Mouse (Mus musculus): Measurements from ENCODE around the gene Tmc8. TPM values are rescaled to one million over a fixed set of nuclear protein-coding genes. Genes with fewer than 3 reads are reported as not detected.
"Not testable (repeated sequence)": the region's sequence is repeated elsewhere in the genome, so short reads cannot be mapped to it uniquely, and the experiment has no call there.

The Tmc8 gene
- polyA plus RNA-seq, 1 experiment from 2014 or later = 3.6 TPM

DNA sequence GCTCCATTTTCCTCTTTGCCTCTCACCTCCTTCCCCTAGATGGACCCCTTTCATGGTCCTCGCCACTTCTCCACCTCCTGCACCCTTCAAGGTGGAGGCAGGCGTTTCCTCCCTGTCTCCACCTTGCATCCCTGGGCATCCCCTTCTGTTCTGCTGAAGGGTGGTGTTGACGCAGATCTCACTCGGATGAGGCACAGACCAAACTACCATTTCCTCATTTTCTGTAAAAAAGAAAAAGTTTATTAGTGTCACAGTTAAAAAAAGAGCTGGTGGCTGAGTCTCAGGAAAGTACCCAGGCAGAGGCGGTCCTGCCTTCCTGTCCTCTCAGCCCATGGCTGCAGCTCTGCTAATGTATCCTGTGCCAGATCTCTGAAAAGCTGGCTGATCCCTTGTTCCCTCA, 17.3 kb downstream of the Tmc8 start:
- Histone ChIP-seq H3K27me3 (no peaks in the 10 kb centered on the region), H3K27ac (no peak overlapping the region), H3K9me3 (replicated peaks) (no peaks in the 10 kb centered on the region), H3K4me3 (replicated peaks) (no peak overlapping the region), H3K9ac (no peak overlapping the region), H3K4me2 (no peak overlapping the region), H3K4me1 (peaks cover 20% of the 10 kb centered on the region; the same call in 1 of the 2 replicates), H3K36me3 (no peaks in the 10 kb centered on the region)
- no peak for ATAC-seq (replicated peaks; ENCODE audit: low FRiP score)
- 69% methylated on average over 5 of the region's 5 CpGs for WGBS

DNA sequence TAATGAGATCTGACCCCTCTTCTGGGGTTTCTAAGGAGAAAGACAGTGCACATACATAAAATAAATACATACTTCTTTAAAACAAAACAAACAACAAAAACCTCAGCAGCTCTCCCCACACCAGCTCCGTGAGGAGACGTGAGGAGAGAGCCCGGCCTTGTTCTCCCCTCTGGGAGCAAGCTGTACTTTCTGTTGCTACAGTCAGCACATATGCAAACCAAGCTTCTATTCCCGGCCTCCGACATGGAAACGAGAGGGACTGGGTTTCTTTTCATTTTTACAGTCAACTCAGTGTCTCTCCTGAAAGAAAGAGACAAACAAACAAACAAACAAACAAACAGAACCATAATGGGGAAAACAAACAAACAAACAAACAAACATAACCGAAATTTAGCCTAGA, 18.2 kb downstream of the Tmc8 start:
- 81% methylated on average over 7 of the region's 7 CpGs for WGBS
- Histone ChIP-seq H3K4me1 (peaks cover 20% of the 10 kb centered on the region; the same call in 1 of the 2 replicates), H3K4me2 (no peak overlapping the region), H3K9me3 (replicated peaks) (no peaks in the 10 kb centered on the region), H3K9ac (no peak overlapping the region), H3K27me3 (no peaks in the 10 kb centered on the region), H3K4me3 (replicated peaks) (no peak overlapping the region), H3K27ac (no peak overlapping the region), H3K36me3 (no peaks in the 10 kb centered on the region)
- no peak for ATAC-seq (replicated peaks; ENCODE audit: low FRiP score)

GRCm38 (mm10) chr11:117801650-117802049, 19.8 kb downstream of the Tmc8 start:
- H3K27me3 ChIP-seq = no peaks in the 10 kb centered on the region
- H3K9me3 ChIP-seq (replicated peaks) = no peaks in the 10 kb centered on the region
- H3K27ac ChIP-seq = no peak overlapping the region
- peaks cover 20% of the 10 kb centered on the region; the same call in 1 of the 2 replicates for H3K4me1 ChIP-seq
- H3K9ac ChIP-seq = no peak overlapping the region
- H3K36me3 ChIP-seq = no peaks in the 10 kb centered on the region
- 48% methylated on average over 7 of the region's 7 CpGs for WGBS
- H3K4me3 ChIP-seq (replicated peaks) = no peak overlapping the region
- H3K4me2 ChIP-seq = no peak overlapping the region
- no peak for ATAC-seq (replicated peaks; ENCODE audit: low FRiP score)

DNA sequence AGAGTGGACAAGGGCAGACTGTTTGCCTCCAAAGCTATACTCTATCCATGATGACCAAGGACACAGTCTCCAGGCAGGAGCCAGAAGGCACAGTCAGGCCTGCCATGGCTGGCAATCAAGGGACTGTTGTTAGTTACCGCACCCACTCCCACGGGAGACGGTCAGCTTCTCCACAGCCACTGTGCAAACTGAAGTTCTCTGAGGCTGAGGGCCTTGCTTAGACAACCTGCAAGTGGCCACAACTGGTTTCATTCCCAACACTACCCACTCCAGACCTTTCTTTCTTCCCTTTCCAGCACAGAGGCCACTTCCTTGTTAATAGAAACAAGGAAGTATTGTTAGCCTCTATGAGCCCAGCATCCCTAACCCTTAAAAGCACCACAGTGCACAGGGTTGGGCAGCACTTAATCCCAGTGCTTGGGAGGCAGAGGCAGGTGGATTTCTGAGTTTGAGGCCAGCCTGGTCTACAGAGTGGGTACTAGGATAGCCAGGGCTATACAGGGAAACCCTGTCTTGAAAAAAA, 21.4 kb downstream of the Tmc8 start:
- Histone ChIP-seq H3K4me1 (peaks cover 8% of the 10 kb centered on the region; the same call in 1 of the 2 replicates), H3K4me2 (no peak overlapping the region), H3K36me3 (no peaks in the 10 kb centered on the region), H3K27me3 (no peaks in the 10 kb centered on the region), H3K4me3 (replicated peaks) (no peak overlapping the region), H3K9me3 (replicated peaks) (no peaks in the 10 kb centered on the region), H3K9ac (no peak overlapping the region), H3K27ac (no peak overlapping the region)
- ATAC-seq (replicated peaks; ENCODE audit: low FRiP score) = no peak
- WGBS = 88% methylated on average over 3 of the region's 3 CpGs

- peaks cover 23% of the 10 kb centered on the region for H3K4me1 ChIP-seq
- H3K9me3 ChIP-seq (replicated peaks) = no peaks in the 10 kb centered on the region
- no peak overlapping the region for H3K9ac ChIP-seq
- H3K36me3 ChIP-seq = no peaks in the 10 kb centered on the region
- ATAC-seq (replicated peaks; ENCODE audit: low FRiP score) = no peak
- no peaks in the 10 kb centered on the region for H3K27me3 ChIP-seq
- H3K4me3 ChIP-seq (replicated peaks) = no peak overlapping the region
- 92% methylated on average over 6 of the region's 6 CpGs for WGBS
- no peak overlapping the region for H3K27ac ChIP-seq
- H3K4me2 ChIP-seq = no peak overlapping the region
Measured at GRCm38 (mm10) chr11:117806781-117807180, 24.9 kb downstream of the Tmc8 start.

- peaks cover 25% of the 10 kb centered on the region for H3K4me1 ChIP-seq
- peak within 1 kb of the TSS; percentile 89 for H3K4me2 ChIP-seq
- no peaks in the 10 kb centered on the region for H3K9me3 ChIP-seq (replicated peaks)
- H3K27me3 ChIP-seq = no peaks in the 10 kb centered on the region
- H3K36me3 ChIP-seq = peaks cover 27% of the 10 kb centered on the region
- H3K9ac ChIP-seq = peak within 1 kb of the TSS; percentile 66
- peak within 1 kb of the TSS; percentile 78 for H3K4me3 ChIP-seq (replicated peaks)
- WGBS = under 1% methylated on average over 75 of the region's 75 CpGs
- ATAC-seq (replicated peaks; ENCODE audit: low FRiP score) = peak; percentile 76
- peak within 1 kb of the TSS; percentile 72 for H3K27ac ChIP-seq
Measured at GRCm38 (mm10) chr11:117809407-117810311, 27.8 kb downstream of the Tmc8 start, which contains the start of the genes Gm20708 and Syngr2. Gene Gm20708, plus strand, starts transcription at chr11:117809668. Gene Syngr2, plus strand, starts transcription at chr11:117809668.

DNA sequence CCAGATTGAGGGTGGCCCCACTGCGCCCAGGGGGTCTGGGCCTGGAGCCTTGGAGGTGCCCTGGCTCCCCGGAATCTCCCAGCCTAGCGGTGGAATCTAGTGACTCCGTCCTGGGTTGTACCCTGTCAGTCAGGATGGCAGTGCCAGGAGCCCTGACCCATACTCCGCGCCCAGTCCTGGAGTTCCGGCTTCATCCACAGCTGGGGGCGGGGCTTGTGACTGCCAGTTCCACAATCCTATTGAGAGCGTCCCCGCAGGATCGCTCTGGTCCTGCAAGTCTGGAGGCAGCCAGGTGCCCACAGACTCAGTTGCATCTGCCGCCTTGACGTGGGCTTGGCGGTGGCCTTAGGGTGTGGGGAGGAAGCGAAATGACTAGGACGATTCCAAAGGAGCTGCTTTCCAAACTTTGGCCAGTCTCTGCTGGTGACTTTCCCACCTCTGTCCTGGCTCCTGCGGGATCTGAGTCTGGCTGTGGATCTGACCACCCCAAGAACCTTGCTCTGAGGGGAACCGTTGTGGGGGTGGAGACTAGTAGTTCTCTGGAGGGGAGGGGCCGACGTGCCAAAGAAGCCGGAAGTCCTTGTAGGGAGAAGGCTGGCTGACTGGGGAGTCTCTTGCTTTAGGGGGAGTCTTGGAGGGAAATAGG, 28.6 kb downstream of the Tmc8 start:
- peak overlapping the region; percentile 89 for H3K4me2 ChIP-seq
- peaks cover 25% of the 10 kb centered on the region for H3K4me1 ChIP-seq
- H3K9me3 ChIP-seq (replicated peaks) = no peaks in the 10 kb centered on the region
- H3K27ac ChIP-seq = peak overlapping the region; percentile 72
- peak overlapping the region; percentile 66 for H3K9ac ChIP-seq
- WGBS = under 1% methylated on average over 21 of the region's 21 CpGs
- peaks cover 36% of the 10 kb centered on the region for H3K36me3 ChIP-seq
- peak overlapping the region; percentile 78 for H3K4me3 ChIP-seq (replicated peaks)
- ATAC-seq (replicated peaks; ENCODE audit: low FRiP score) = peak; percentile 83
- H3K27me3 ChIP-seq = no peaks in the 10 kb centered on the region

GRCm38 (mm10) chr11:117813867-117814266, 32.0 kb downstream of the Tmc8 start:
- 80% methylated on average over 5 of the region's 5 CpGs for WGBS
- Histone ChIP-seq H3K9me3 (replicated peaks) (no peaks in the 10 kb centered on the region), H3K4me3 (replicated peaks) (no peak overlapping the region), H3K4me2 (no peak overlapping the region), H3K4me1 (peaks cover 25% of the 10 kb centered on the region), H3K27me3 (no peaks in the 10 kb centered on the region), H3K9ac (no peak overlapping the region), H3K36me3 (peaks cover 67% of the 10 kb centered on the region), H3K27ac (no peak overlapping the region)
- no peak for ATAC-seq (replicated peaks; ENCODE audit: low FRiP score)

- H3K36me3 ChIP-seq = peaks cover 77% of the 10 kb centered on the region
- no peak overlapping the region for H3K27ac ChIP-seq
- WGBS = 90% methylated on average over 6 of the region's 6 CpGs
- no peaks in the 10 kb centered on the region for H3K27me3 ChIP-seq
- no peaks in the 10 kb centered on the region for H3K9me3 ChIP-seq (replicated peaks)
- H3K4me3 ChIP-seq (replicated peaks) = no peak overlapping the region
- H3K4me2 ChIP-seq = no peak overlapping the region
- ATAC-seq (replicated peaks; ENCODE audit: low FRiP score) = no peak
- H3K4me1 ChIP-seq = peaks cover 19% of the 10 kb centered on the region
- H3K9ac ChIP-seq = no peak overlapping the region
Measured at GRCm38 (mm10) chr11:117814704-117815366, 33.0 kb downstream of the Tmc8 start.

DNA sequence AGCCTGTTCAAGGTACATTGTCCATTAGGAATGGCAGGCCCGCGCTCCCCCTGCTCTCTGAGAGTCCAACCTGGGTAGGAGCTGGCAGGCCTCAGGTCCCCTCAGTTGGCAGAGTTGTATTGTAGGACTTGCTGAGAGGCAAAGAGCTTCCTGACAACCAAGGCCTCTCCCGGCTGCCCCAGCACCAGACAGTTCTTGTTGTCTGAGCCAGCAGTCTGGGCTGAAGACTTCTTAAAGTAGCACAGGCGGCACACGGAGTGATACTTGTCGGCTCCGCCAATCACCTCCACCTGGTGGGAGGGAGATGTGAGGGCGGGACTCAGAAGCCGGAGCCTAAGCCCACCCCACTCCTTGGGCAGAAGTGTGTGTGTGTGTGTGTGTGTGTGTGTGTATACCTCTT, 34.0 kb downstream of the Tmc8 start:
- WGBS = 85% methylated on average over 9 of the region's 9 CpGs
- ATAC-seq (replicated peaks; ENCODE audit: low FRiP score); H3K27me3 ChIP-seq; H3K9me3 ChIP-seq (replicated peaks); H3K4me3 ChIP-seq (replicated peaks); H3K9ac ChIP-seq; H3K27ac ChIP-seq; H3K4me2 ChIP-seq; H3K4me1 ChIP-seq: not testable (repeated sequence)
- peaks cover 87% of the 10 kb centered on the region for H3K36me3 ChIP-seq

DNA sequence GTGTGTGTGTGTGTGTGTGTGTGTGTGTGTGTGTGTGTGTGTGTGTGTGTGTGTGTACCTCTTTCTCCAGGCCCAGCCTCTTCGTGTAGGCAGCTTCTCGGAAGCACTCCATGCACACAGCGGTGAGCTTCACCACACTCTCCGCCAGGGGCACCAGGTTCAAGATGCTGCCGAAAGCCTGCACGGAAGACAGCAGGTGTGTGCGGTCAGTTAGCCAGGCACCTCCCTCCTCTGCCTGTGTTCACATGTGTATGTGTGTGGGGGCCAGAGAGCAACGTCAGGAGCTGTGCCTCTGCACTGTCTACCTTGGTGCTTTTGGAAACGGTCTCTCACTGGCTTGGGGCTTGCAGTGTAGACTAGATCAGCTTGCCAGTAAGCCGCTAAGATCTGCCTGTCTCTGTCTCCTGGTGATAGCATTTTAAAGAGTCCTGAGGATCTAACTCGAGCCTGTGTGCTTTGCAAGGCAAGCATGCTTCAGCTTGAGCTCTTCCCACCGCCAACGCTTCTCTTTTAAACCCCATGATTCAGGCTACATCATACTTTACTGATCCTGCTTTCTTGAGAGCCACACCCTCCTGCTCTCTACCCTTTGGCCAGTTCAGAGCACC, 34.6 kb downstream of the Tmc8 start:
- no peak for ATAC-seq (replicated peaks; ENCODE audit: low FRiP score)
- H3K9me3 ChIP-seq (replicated peaks) = no peaks in the 10 kb centered on the region
- H3K4me3 ChIP-seq (replicated peaks) = no peak overlapping the region
- no peak overlapping the region for H3K9ac ChIP-seq
- peaks cover 3% of the 10 kb centered on the region for H3K4me1 ChIP-seq
- no peak overlapping the region for H3K27ac ChIP-seq
- 88% methylated on average over 13 of the region's 13 CpGs for WGBS
- H3K36me3 ChIP-seq = peaks cover 93% of the 10 kb centered on the region
- no peaks in the 10 kb centered on the region for H3K27me3 ChIP-seq
- H3K4me2 ChIP-seq = no peak overlapping the region

Data from kidney, embryonic 15.5 days (tissue).